Mouse (Mus musculus): ENCODE measurements around the gene Ryr2. TPM values are rescaled to one million over a fixed set of nuclear protein-coding genes. Genes with fewer than 3 reads are reported as not detected.

Ryr2 gene
- polyA plus RNA-seq, 1 experiment from 2014 or later: 0.80 TPM

GRCm38 (mm10) chr13:12084112-12084475 is 22.7 kb downstream of the Ryr2 start:
- no peaks in the 10 kb centered on the region for H3K4me1 ChIP-seq (ENCODE audit: control insufficient read depth, insufficient read depth, low read length)
- no peak overlapping the region for H3K27ac ChIP-seq (replicated peaks; ENCODE audit: low read depth, low read length)
- ATAC-seq (replicated peaks; ENCODE audit: insufficient number of reproducible peaks, low FRiP score, low TSS enrichment, low read depth) (no peak), DNase-seq (ENCODE audit: low spot score) (no peak)
- no peak overlapping the region for H3K9ac ChIP-seq (replicated peaks; ENCODE audit: low read length)
- no peaks in the 10 kb centered on the region for H3K9me3 ChIP-seq (replicated peaks; ENCODE audit: control insufficient read depth, low read length)
- no peak overlapping the region for H3K4me3 ChIP-seq (ENCODE audit: low read depth, low read length)
- H3K27me3 ChIP-seq (ENCODE audit: control insufficient read depth, insufficient read depth, low read length): no peaks in the 10 kb centered on the region
- 81% methylated on average over 2 of the region's 2 CpGs for WGBS
- no peak overlapping the region for H3K4me2 ChIP-seq (ENCODE audit: low read depth, low read length)
- no peaks in the 10 kb centered on the region for H3K36me3 ChIP-seq (replicated peaks; ENCODE audit: control insufficient read depth, insufficient read depth, low read depth, low read length)

DNA sequence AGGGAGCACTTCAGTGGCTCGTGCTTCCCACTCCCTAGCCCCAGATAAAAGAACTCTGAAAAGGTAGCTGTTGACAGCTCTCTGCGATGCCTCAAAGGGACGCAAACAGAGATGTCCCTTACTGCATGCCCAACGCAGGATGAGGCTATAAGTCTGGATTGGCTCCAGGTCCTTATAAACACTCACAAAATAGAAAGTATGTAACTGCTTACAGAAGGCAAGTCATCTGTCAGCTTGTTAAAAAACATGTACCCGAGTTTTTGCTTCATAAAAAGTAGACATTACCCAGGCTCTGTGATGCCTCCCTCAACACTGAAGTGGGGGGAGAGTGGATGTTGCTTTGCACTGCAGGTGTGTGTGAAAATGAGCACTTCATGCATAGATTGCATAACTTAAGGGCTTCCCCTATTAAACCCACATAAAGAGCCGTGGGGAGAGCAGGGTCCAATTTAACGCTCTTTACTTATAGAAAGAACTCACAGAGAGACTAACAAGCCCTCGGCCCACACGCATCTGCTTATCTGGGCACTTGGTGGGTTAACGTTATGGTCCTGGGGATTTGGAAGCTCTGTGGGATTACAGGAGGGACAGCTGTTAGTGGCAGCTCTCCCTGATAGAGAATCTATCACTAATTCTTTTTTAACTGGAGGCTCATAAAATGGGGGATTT is 23.2 kb downstream of the Ryr2 start:
- Histone ChIP-seq H3K4me3 (ENCODE audit: low read depth, low read length) (no peak overlapping the region), H3K36me3 (replicated peaks; ENCODE audit: control insufficient read depth, insufficient read depth, low read depth, low read length) (no peaks in the 10 kb centered on the region), H3K27me3 (ENCODE audit: control insufficient read depth, insufficient read depth, low read length) (no peaks in the 10 kb centered on the region), H3K9me3 (replicated peaks; ENCODE audit: control insufficient read depth, low read length) (no peaks in the 10 kb centered on the region), H3K27ac (replicated peaks; ENCODE audit: low read depth, low read length) (no peak overlapping the region), H3K4me2 (ENCODE audit: low read depth, low read length) (no peak overlapping the region), H3K4me1 (ENCODE audit: control insufficient read depth, insufficient read depth, low read length) (no peaks in the 10 kb centered on the region), H3K9ac (replicated peaks; ENCODE audit: low read length) (no peak overlapping the region)
- DNase-seq (ENCODE audit: low spot score) (no peak), ATAC-seq (replicated peaks; ENCODE audit: insufficient number of reproducible peaks, low FRiP score, low TSS enrichment, low read depth) (no peak; the same call in 1 of the 2 replicates)
- 59% methylated on average over 10 of the region's 10 CpGs for WGBS

DNA sequence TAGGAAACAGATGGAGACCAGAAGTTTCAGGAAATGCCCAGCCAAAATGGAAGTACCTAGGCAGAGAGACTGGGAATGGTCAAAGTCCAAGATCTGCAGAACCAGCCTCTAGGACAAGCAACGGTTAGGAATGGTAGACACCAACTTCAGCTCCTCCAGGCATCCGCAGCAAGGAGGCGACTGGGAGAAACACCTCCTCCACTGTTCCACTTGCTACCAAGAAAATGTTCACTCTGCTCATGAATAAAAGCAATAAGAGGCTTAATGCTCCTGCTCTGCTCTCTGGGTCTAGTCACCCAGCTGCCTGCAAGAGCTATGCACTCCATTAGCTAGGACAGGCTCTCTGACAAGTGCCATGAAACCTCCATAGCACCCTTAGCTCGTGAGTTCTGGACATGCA is 26.2 kb downstream of the Ryr2 start:
- no peak overlapping the region for H3K27ac ChIP-seq (replicated peaks; ENCODE audit: low read depth, low read length)
- no peak overlapping the region for H3K4me2 ChIP-seq (ENCODE audit: low read depth, low read length)

DNA sequence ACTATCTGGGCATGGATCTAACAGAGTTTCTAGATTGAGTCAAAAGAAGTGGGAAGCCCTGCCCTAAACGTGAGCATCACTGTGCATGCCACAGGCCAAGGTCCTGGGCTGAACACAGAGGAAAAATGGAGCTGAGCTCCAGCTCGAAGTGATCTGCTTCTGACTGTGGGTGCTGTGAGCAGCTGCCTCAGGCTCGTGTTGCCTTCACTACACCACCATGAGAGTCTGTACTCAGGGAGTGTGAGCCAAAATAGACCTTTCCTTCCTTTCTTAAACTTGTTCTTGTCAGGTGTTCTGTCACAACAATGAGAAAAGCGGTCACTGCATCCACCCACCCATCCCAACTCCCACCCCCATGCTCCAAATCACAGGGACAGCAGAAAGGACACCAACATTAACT is 27.2 kb downstream of the Ryr2 start:
- DNase-seq (ENCODE audit: low spot score): no peak
- WGBS: 79% methylated on average over 4 of the region's 4 CpGs
- no peak overlapping the region for H3K9ac ChIP-seq (replicated peaks; ENCODE audit: low read length)
- no peak overlapping the region for H3K27ac ChIP-seq (replicated peaks; ENCODE audit: low read depth, low read length)
- no peak overlapping the region for H3K4me3 ChIP-seq (ENCODE audit: low read depth, low read length)
- H3K4me2 ChIP-seq (ENCODE audit: low read depth, low read length): no peak overlapping the region
- H3K4me1 ChIP-seq (ENCODE audit: control insufficient read depth, insufficient read depth, low read length): no peaks in the 10 kb centered on the region
- H3K27me3 ChIP-seq (ENCODE audit: control insufficient read depth, insufficient read depth, low read length): no peaks in the 10 kb centered on the region
- ATAC-seq (replicated peaks; ENCODE audit: insufficient number of reproducible peaks, low FRiP score, low TSS enrichment, low read depth): no peak
- H3K9me3 ChIP-seq (replicated peaks; ENCODE audit: control insufficient read depth, low read length): no peaks in the 10 kb centered on the region
- no peaks in the 10 kb centered on the region for H3K36me3 ChIP-seq (replicated peaks; ENCODE audit: control insufficient read depth, insufficient read depth, low read depth, low read length)

More for the DNA sequence above, 26.2 kb downstream of the Ryr2 start:
- Histone ChIP-seq H3K27me3 (ENCODE audit: control insufficient read depth, insufficient read depth, low read length) (no peaks in the 10 kb centered on the region), H3K4me1 (ENCODE audit: control insufficient read depth, insufficient read depth, low read length) (no peaks in the 10 kb centered on the region), H3K9me3 (replicated peaks; ENCODE audit: control insufficient read depth, low read length) (no peaks in the 10 kb centered on the region), H3K4me3 (ENCODE audit: low read depth, low read length) (no peak overlapping the region), H3K9ac (replicated peaks; ENCODE audit: low read length) (no peak overlapping the region), H3K36me3 (replicated peaks; ENCODE audit: control insufficient read depth, insufficient read depth, low read depth, low read length) (no peaks in the 10 kb centered on the region)
- no peak for DNase-seq (ENCODE audit: low spot score)
- ATAC-seq (replicated peaks; ENCODE audit: insufficient number of reproducible peaks, low FRiP score, low TSS enrichment, low read depth): no peak
- WGBS: 86% methylated on average over 4 of the region's 4 CpGs

DNA sequence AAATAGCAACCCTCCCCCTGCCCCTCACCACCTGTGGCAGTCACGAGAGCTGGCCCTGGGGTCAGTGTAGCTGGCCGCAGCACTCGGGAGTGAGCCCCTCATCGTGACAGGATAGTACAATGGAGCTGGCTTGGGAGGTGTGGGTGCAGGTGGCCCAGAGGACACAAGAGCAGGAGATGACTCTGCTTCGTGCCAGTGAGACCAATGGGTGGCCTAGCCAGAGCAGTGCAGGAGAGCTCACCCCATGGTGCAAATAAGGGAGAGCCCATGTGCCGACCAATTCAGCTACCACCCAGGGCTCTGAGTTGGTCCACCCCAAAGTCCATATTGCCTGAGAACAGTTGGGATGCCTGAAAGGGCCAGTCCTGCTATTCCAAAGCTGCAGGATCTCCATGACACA is 31.8 kb downstream of the Ryr2 start:
- H3K4me2 ChIP-seq (ENCODE audit: low read depth, low read length): no peak overlapping the region
- DNase-seq (ENCODE audit: low spot score) (no peak), ATAC-seq (replicated peaks; ENCODE audit: insufficient number of reproducible peaks, low FRiP score, low TSS enrichment, low read depth) (0 out of 2 replicates have a peak, but pooled peaks have one; percentile 52)
- H3K27me3 ChIP-seq (ENCODE audit: control insufficient read depth, insufficient read depth, low read length): no peaks in the 10 kb centered on the region
- 86% methylated on average over 6 of the region's 6 CpGs for WGBS
- H3K27ac ChIP-seq (replicated peaks; ENCODE audit: low read depth, low read length): no peak overlapping the region
- no peaks in the 10 kb centered on the region for H3K9me3 ChIP-seq (replicated peaks; ENCODE audit: control insufficient read depth, low read length)
- no peaks in the 10 kb centered on the region for H3K4me1 ChIP-seq (ENCODE audit: control insufficient read depth, insufficient read depth, low read length)
- no peak overlapping the region for H3K9ac ChIP-seq (replicated peaks; ENCODE audit: low read length)
- H3K36me3 ChIP-seq (replicated peaks; ENCODE audit: control insufficient read depth, insufficient read depth, low read depth, low read length): no peaks in the 10 kb centered on the region
- no peak overlapping the region for H3K4me3 ChIP-seq (ENCODE audit: low read depth, low read length)

DNA sequence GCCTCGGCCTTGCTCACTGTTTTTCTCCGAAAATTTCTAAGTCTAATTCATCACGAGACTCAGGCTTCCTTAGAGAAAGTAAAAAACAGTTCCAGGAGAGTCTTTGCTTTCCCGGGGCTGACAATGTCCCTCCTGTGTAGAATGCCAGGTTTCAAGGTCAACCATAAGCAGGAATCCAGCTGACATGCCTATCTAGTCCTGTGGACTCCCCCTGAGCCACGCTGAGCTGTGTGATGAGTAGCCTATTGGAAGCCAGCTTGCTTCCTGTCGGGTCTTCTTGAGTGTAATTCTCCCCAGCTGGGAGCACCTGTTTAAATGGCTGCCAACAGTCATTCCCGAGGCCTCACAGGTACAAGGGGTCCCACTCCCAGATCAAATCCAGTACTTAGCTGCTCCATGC is 34.2 kb downstream of the Ryr2 start:
- Histone ChIP-seq H3K36me3 (replicated peaks; ENCODE audit: control insufficient read depth, insufficient read depth, low read depth, low read length) (no peaks in the 10 kb centered on the region), H3K27me3 (ENCODE audit: control insufficient read depth, insufficient read depth, low read length) (no peaks in the 10 kb centered on the region), H3K9me3 (replicated peaks; ENCODE audit: control insufficient read depth, low read length) (no peaks in the 10 kb centered on the region), H3K9ac (replicated peaks; ENCODE audit: low read length) (no peak overlapping the region), H3K4me1 (ENCODE audit: control insufficient read depth, insufficient read depth, low read length) (no peaks in the 10 kb centered on the region), H3K4me2 (ENCODE audit: low read depth, low read length) (no peak overlapping the region), H3K27ac (replicated peaks; ENCODE audit: low read depth, low read length) (no peak overlapping the region), H3K4me3 (ENCODE audit: low read depth, low read length) (no peak overlapping the region)
- ATAC-seq (replicated peaks; ENCODE audit: insufficient number of reproducible peaks, low FRiP score, low TSS enrichment, low read depth) (no peak), DNase-seq (ENCODE audit: low spot score) (no peak)
- 46% methylated on average over 7 of the region's 7 CpGs for WGBS

GRCm38 (mm10) chr13:12072112-12072511 is 34.6 kb downstream of the Ryr2 start:
- no peaks in the 10 kb centered on the region for H3K27me3 ChIP-seq (ENCODE audit: control insufficient read depth, insufficient read depth, low read length)
- DNase-seq (ENCODE audit: low spot score): peak; percentile 29
- no peaks in the 10 kb centered on the region for H3K9me3 ChIP-seq (replicated peaks; ENCODE audit: control insufficient read depth, low read length)
- no peaks in the 10 kb centered on the region for H3K36me3 ChIP-seq (replicated peaks; ENCODE audit: control insufficient read depth, insufficient read depth, low read depth, low read length)
- H3K4me2 ChIP-seq (ENCODE audit: low read depth, low read length): no peak overlapping the region
- 25% methylated on average over 3 of the region's 3 CpGs for WGBS
- H3K4me3 ChIP-seq (ENCODE audit: low read depth, low read length): no peak overlapping the region
- ATAC-seq (replicated peaks; ENCODE audit: insufficient number of reproducible peaks, low FRiP score, low TSS enrichment, low read depth): no peak
- H3K4me1 ChIP-seq (ENCODE audit: control insufficient read depth, insufficient read depth, low read length): no peaks in the 10 kb centered on the region
- H3K9ac ChIP-seq (replicated peaks; ENCODE audit: low read length): no peak overlapping the region
- no peak overlapping the region for H3K27ac ChIP-seq (replicated peaks; ENCODE audit: low read depth, low read length)

GRCm38 (mm10) chr13:12070157-12071129 is 36.3 kb downstream of the Ryr2 start:
- H3K4me1 ChIP-seq (ENCODE audit: control insufficient read depth, insufficient read depth, low read length): no peaks in the 10 kb centered on the region
- whole genome bisulfite sequencing: 76% methylated on average over 14 of the region's 14 CpGs
- H3K27ac ChIP-seq (replicated peaks; ENCODE audit: low read depth, low read length): no peak overlapping the region
- no peaks in the 10 kb centered on the region for H3K27me3 ChIP-seq (ENCODE audit: control insufficient read depth, insufficient read depth, low read length)
- no peak overlapping the region for H3K4me3 ChIP-seq (ENCODE audit: low read depth, low read length)
- H3K36me3 ChIP-seq (replicated peaks; ENCODE audit: control insufficient read depth, insufficient read depth, low read depth, low read length): no peaks in the 10 kb centered on the region
- H3K9me3 ChIP-seq (replicated peaks; ENCODE audit: control insufficient read depth, low read length): no peaks in the 10 kb centered on the region
- ATAC-seq (replicated peaks; ENCODE audit: insufficient number of reproducible peaks, low FRiP score, low TSS enrichment, low read depth) (no peak), DNase-seq (ENCODE audit: low spot score) (no peak)
- H3K4me2 ChIP-seq (ENCODE audit: low read depth, low read length): no peak overlapping the region
- H3K9ac ChIP-seq (replicated peaks; ENCODE audit: low read length): no peak overlapping the region
